Mouse (Mus musculus): ENCODE data around the gene Ugt3a2. TPM values are rescaled to one million over a fixed set of nuclear protein-coding genes. Genes with fewer than 3 reads are reported as not detected.

Gene Ugt3a2
- polyA plus RNA-seq, 1 experiment from 2014 or later: not detected

Other genes with a start within 250 kb of the Ugt3a2 start
- gene Lmbrd2, start 195.0 kb upstream of the Ugt3a2 start, polyA plus RNA-seq (2015; fragmentation: Nextera tagmentation; extraction: Ambion mirVana): 3.4 and 3.9 TPM in 2 replicates
- gene Skp2, start 180.1 kb upstream of the Ugt3a2 start, polyA plus RNA-seq (2015; fragmentation: Nextera tagmentation; extraction: Ambion mirVana): 53.8 and 59.5 TPM in 2 replicates
- not detected in 2 replicates for gene Ugt3a1, start 58.7 kb upstream of the Ugt3a2 start, polyA plus RNA-seq (2015; fragmentation: Nextera tagmentation; extraction: Ambion mirVana)
- gene Capsl, start 100.5 kb downstream of the Ugt3a2 start, polyA plus RNA-seq (2015; fragmentation: Nextera tagmentation; extraction: Ambion mirVana): 3.9 and 4.8 TPM in 2 replicates
- 1.4 and 1.6 TPM in 2 replicates for gene Il7r, start 194.6 kb downstream of the Ugt3a2 start, polyA plus RNA-seq (2015; fragmentation: Nextera tagmentation; extraction: Ambion mirVana)